Mouse (Mus musculus): ENCODE measurements around the gene Slf2. TPM values are rescaled to one million over a fixed set of nuclear protein-coding genes. Genes with fewer than 3 reads are reported as not detected.

The Slf2 gene
- polyA plus RNA-seq (2015; fragmentation: Nextera tagmentation; extraction: Ambion mirVana) = 6.5 and 7.5 TPM in 2 replicates

GRCm38 (mm10) chr19:44930744-44931453, at the start of gene Slf2:
Gene Slf2 (plus strand): TSS chr19:44931151.
- TF ChIP-seq CTCF (IDR thresholded peaks at IDR 0.05; ENCODE audit: low read depth) (peak; percentile 36), EP300 (IDR thresholded peaks at IDR 0.05; ENCODE audit: low read depth) (no peak)
- no peaks in the 10 kb centered on the region for H3K27me3 ChIP-seq (ENCODE audit: insufficient read depth, low read length)
- peak within 1 kb of the TSS; percentile 70 for H3K9ac ChIP-seq (replicated peaks)
- H3K4me2 ChIP-seq (ENCODE audit: low read depth, low read length) = peak within 1 kb of the TSS; percentile 70
- under 1% methylated on average over 49 of the region's 55 CpGs for WGBS (ENCODE audit: insufficient replicate concordance)
- peak within 1 kb of the TSS; percentile 71 for H3K27ac ChIP-seq (ENCODE audit: low read depth)
- H3K36me3 ChIP-seq (replicated peaks; ENCODE audit: insufficient read depth, low read length) = peaks cover 10% of the 10 kb centered on the region
- H3K4me1 ChIP-seq (ENCODE audit: insufficient read depth) = peaks cover 9% of the 10 kb centered on the region; the same call in 1 of the 2 replicates
- DNase-seq (peak; percentile 97), ATAC-seq (peak; percentile 97)
- H3K9me3 ChIP-seq (ENCODE audit: low read length) = no peaks in the 10 kb centered on the region
- peak within 1 kb of the TSS; percentile 77 for H3K4me3 ChIP-seq (ENCODE audit: low read depth, low read length)

DNA sequence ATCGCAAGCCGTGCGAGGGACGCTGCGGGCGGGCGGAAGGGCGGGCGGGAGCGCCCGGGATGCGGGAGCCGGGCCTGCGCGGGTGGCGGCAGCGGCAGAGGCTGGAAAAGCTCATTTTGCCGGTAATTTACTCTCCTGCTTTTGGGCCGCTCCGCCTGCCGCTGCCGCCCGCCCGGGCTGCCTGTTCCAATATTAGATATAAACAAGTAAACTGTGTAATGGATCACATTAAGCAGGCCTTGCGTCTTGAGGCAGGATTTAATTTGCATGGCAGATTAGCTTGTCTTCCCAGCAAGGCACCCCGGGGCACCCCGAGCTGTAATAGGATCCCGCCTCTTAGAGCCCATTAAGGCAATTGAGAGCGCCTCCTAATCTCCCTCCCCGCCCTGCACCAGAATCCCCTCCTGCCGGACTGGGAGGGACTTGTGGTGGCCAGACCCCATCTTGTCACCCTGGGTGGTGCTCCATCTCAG, 48.4 kb upstream of the Slf2 start:
- Histone ChIP-seq H3K9ac (replicated peaks) (no peak overlapping the region; the same call in 1 of the 2 replicates), H3K36me3 (replicated peaks; ENCODE audit: insufficient read depth, low read length) (no peaks in the 10 kb centered on the region), H3K9me3 (ENCODE audit: low read length) (no peaks in the 10 kb centered on the region), H3K27ac (ENCODE audit: low read depth) (no peak overlapping the region), H3K4me2 (ENCODE audit: low read depth, low read length) (peak overlapping the region; percentile 36; the same call in 1 of the 2 replicates), H3K4me3 (ENCODE audit: low read depth, low read length) (peak overlapping the region; percentile 9; the same call in 1 of the 2 replicates), H3K4me1 (ENCODE audit: insufficient read depth) (no peaks in the 10 kb centered on the region), H3K27me3 (ENCODE audit: insufficient read depth, low read length) (peaks cover 52% of the 10 kb centered on the region)
- no peak for DNase-seq
- no peak for TF ChIP-seq CTCF (IDR thresholded peaks at IDR 0.05; ENCODE audit: low read depth)
- TF ChIP-seq EP300 (IDR thresholded peaks at IDR 0.05; ENCODE audit: low read depth) = no peak
- WGBS (ENCODE audit: insufficient replicate concordance) = 2% methylated on average over 30 of the region's 31 CpGs
- ATAC-seq = no peak

DNA sequence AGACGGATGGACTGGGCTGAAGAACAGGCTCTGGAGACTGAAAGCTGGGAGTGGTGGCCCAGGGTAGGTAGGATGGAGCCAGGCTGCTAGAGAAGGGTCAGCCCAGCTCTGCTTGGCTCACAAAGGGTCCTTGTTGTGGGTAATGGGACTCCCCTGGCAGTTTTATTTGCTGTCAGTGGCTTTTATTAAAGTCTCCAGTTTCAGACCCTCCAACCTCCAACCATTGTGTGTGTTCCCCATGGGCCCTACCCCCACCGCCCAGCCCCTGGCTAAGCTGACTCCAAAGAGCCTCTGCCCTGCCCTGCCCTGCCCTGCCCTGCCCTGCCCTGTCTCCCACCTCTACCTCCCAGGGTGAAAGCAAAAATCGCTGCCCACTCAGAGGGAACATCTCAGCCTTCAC, 46.6 kb upstream of the Slf2 start:
- TF ChIP-seq CTCF (IDR thresholded peaks at IDR 0.05; ENCODE audit: low read depth) (no peak), EP300 (IDR thresholded peaks at IDR 0.05; ENCODE audit: low read depth) (no peak)
- WGBS (ENCODE audit: insufficient replicate concordance) = 48% methylated on average over 3 of the region's 3 CpGs
- ATAC-seq (no peak), DNase-seq (no peak)
- H3K9ac ChIP-seq (replicated peaks) = no peak overlapping the region
- H3K4me1 ChIP-seq (ENCODE audit: insufficient read depth) = no peaks in the 10 kb centered on the region
- H3K9me3 ChIP-seq (ENCODE audit: low read length) = no peaks in the 10 kb centered on the region
- no peaks in the 10 kb centered on the region for H3K36me3 ChIP-seq (replicated peaks; ENCODE audit: insufficient read depth, low read length)
- no peak overlapping the region for H3K27ac ChIP-seq (ENCODE audit: low read depth)
- no peak overlapping the region for H3K4me3 ChIP-seq (ENCODE audit: low read depth, low read length)
- H3K27me3 ChIP-seq (ENCODE audit: insufficient read depth, low read length) = peaks cover 61% of the 10 kb centered on the region
- no peak overlapping the region for H3K4me2 ChIP-seq (ENCODE audit: low read depth, low read length)

GRCm38 (mm10) chr19:44886475-44886874, 44.5 kb upstream of the Slf2 start:
- DNase-seq (no peak), ATAC-seq (no peak)
- H3K9ac ChIP-seq (replicated peaks) = no peak overlapping the region
- no peak overlapping the region for H3K27ac ChIP-seq (ENCODE audit: low read depth)
- 35% methylated on average over 3 of the region's 3 CpGs for WGBS (ENCODE audit: insufficient replicate concordance)
- no peak for TF ChIP-seq CTCF (IDR thresholded peaks at IDR 0.05; ENCODE audit: low read depth)
- TF ChIP-seq EP300 (IDR thresholded peaks at IDR 0.05; ENCODE audit: low read depth) = no peak
- no peak overlapping the region for H3K4me2 ChIP-seq (ENCODE audit: low read depth, low read length)
- no peaks in the 10 kb centered on the region for H3K4me1 ChIP-seq (ENCODE audit: insufficient read depth)
- H3K4me3 ChIP-seq (ENCODE audit: low read depth, low read length) = no peak overlapping the region
- peaks cover 53% of the 10 kb centered on the region for H3K27me3 ChIP-seq (ENCODE audit: insufficient read depth, low read length)
- no peaks in the 10 kb centered on the region for H3K36me3 ChIP-seq (replicated peaks; ENCODE audit: insufficient read depth, low read length)
- no peaks in the 10 kb centered on the region for H3K9me3 ChIP-seq (ENCODE audit: low read length)

- DNase-seq (peak; percentile 77), ATAC-seq (peak; percentile 50; the same call in 1 of the 2 replicates)
- H3K4me2 ChIP-seq (ENCODE audit: low read depth, low read length) = no peak overlapping the region
- 25% methylated on average over 7 of the region's 7 CpGs for WGBS (ENCODE audit: insufficient replicate concordance)
- H3K36me3 ChIP-seq (replicated peaks; ENCODE audit: insufficient read depth, low read length) = no peaks in the 10 kb centered on the region
- TF ChIP-seq CTCF (IDR thresholded peaks at IDR 0.05; ENCODE audit: low read depth) (peak; percentile 92), EP300 (IDR thresholded peaks at IDR 0.05; ENCODE audit: low read depth) (no peak)
- H3K4me1 ChIP-seq (ENCODE audit: insufficient read depth) = no peaks in the 10 kb centered on the region
- H3K9ac ChIP-seq (replicated peaks) = no peak overlapping the region
- no peak overlapping the region for H3K27ac ChIP-seq (ENCODE audit: low read depth)
- peaks cover 43% of the 10 kb centered on the region for H3K27me3 ChIP-seq (ENCODE audit: insufficient read depth, low read length)
- H3K4me3 ChIP-seq (ENCODE audit: low read depth, low read length) = no peak overlapping the region
- no peaks in the 10 kb centered on the region for H3K9me3 ChIP-seq (ENCODE audit: low read length)
These were observed 43.2 kb upstream of the Slf2 start for GRCm38 (mm10) chr19:44887679-44888235.

DNA sequence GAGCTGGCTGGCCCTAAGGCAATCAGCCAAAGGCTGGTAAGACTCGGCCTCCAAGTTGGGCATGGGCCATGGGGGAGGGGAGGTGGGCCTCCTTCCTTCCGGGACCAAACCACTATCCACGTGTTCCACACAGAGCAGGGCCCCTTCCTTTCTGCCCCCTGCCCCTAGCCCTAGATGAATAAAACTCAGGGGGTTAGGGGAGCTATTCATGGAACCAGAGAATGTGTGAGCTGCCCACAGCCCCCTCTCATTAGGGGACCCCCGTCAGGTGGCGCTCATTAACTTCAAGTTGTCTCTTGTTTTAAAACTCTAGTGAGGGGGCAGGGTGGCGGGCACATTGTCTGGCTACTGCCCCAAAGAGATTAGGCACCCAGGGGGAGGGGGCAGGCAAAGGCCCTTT, 41.4 kb upstream of the Slf2 start:
- no peak overlapping the region for H3K4me3 ChIP-seq (ENCODE audit: low read depth, low read length)
- no peak for TF ChIP-seq CTCF (IDR thresholded peaks at IDR 0.05; ENCODE audit: low read depth)
- no peak for TF ChIP-seq EP300 (IDR thresholded peaks at IDR 0.05; ENCODE audit: low read depth)
- H3K9me3 ChIP-seq (ENCODE audit: low read length) = no peaks in the 10 kb centered on the region
- H3K36me3 ChIP-seq (replicated peaks; ENCODE audit: insufficient read depth, low read length) = no peaks in the 10 kb centered on the region
- no peaks in the 10 kb centered on the region for H3K4me1 ChIP-seq (ENCODE audit: insufficient read depth)
- peaks cover 32% of the 10 kb centered on the region for H3K27me3 ChIP-seq (ENCODE audit: insufficient read depth, low read length)
- H3K4me2 ChIP-seq (ENCODE audit: low read depth, low read length) = no peak overlapping the region
- no peak overlapping the region for H3K27ac ChIP-seq (ENCODE audit: low read depth)
- WGBS (ENCODE audit: insufficient replicate concordance) = 32% methylated on average over 6 of the region's 6 CpGs
- H3K9ac ChIP-seq (replicated peaks) = no peak overlapping the region
- no peak for ATAC-seq
- no peak for DNase-seq
